Mouse (Mus musculus): ENCODE measurements around the gene Sos2. TPM values are rescaled to one million over a fixed set of nuclear protein-coding genes. Genes with fewer than 3 reads are reported as not detected.

Sos2 gene
- polyA plus RNA-seq, 2 experiments: 13.3 to 34.4 TPM

GRCm38 (mm10) chr12:69582216-69582612, 99.4 kb downstream of the Sos2 start:
- Histone ChIP-seq H3K27ac (replicated peaks; ENCODE audit: low read depth, low read length) (peak overlapping the region; percentile 76), H3K4me1 (ENCODE audit: control insufficient read depth, insufficient read depth, low read length) (peaks cover 12% of the 10 kb centered on the region; the same call in 1 of the 2 replicates), H3K4me2 (replicated peaks; ENCODE audit: low read depth, low read length, severe bottlenecking) (peak overlapping the region; percentile 62), H3K4me3 (replicated peaks; ENCODE audit: low read length) (peak overlapping the region; percentile 88), H3K27me3 (ENCODE audit: control insufficient read depth, insufficient read depth, low read length) (no peaks in the 10 kb centered on the region), H3K9ac (ENCODE audit: low read depth, low read length, severe bottlenecking) (peak overlapping the region; percentile 90), H3K9me3 (ENCODE audit: control insufficient read depth, low read length) (no peaks in the 10 kb centered on the region), H3K36me3 (ENCODE audit: control insufficient read depth, insufficient read depth, low read length) (peaks cover 55% of the 10 kb centered on the region)
- 17% methylated on average over 9 of the region's 9 CpGs for WGBS
- DNase-seq (ENCODE audit: low spot score) (no peak), ATAC-seq (ENCODE audit: low FRiP score, low read depth) (no peak)
- no peak for TF ChIP-seq POLR2A (IDR thresholded peaks at IDR 0.05; ENCODE audit: borderline replicate concordance, extremely low read depth, insufficient read depth, insufficient read length)

GRCm38 (mm10) chr12:69579623-69580022, 102.0 kb downstream of the Sos2 start:
- TF ChIP-seq POLR2A (IDR thresholded peaks at IDR 0.05; ENCODE audit: borderline replicate concordance, extremely low read depth, insufficient read depth, insufficient read length): no peak
- Histone ChIP-seq H3K4me1 (ENCODE audit: control insufficient read depth, insufficient read depth, low read length) (peaks cover 12% of the 10 kb centered on the region; the same call in 1 of the 2 replicates), H3K27ac (replicated peaks; ENCODE audit: low read depth, low read length) (no peak overlapping the region), H3K4me3 (replicated peaks; ENCODE audit: low read length) (no peak overlapping the region), H3K9ac (ENCODE audit: low read depth, low read length, severe bottlenecking) (no peak overlapping the region), H3K9me3 (ENCODE audit: control insufficient read depth, low read length) (no peaks in the 10 kb centered on the region), H3K36me3 (ENCODE audit: control insufficient read depth, insufficient read depth, low read length) (peaks cover 46% of the 10 kb centered on the region), H3K27me3 (ENCODE audit: control insufficient read depth, insufficient read depth, low read length) (no peaks in the 10 kb centered on the region), H3K4me2 (replicated peaks; ENCODE audit: low read depth, low read length, severe bottlenecking) (no peak overlapping the region)
- DNase-seq (ENCODE audit: low spot score): no peak
- ATAC-seq (ENCODE audit: low FRiP score, low read depth): no peak
- 96% methylated on average over 5 of the region's 5 CpGs for WGBS

- Histone ChIP-seq H3K4me1 (ENCODE audit: control insufficient read depth, insufficient read depth, low read length) (peaks cover 8% of the 10 kb centered on the region; the same call in 1 of the 2 replicates), H3K4me2 (replicated peaks; ENCODE audit: low read depth, low read length, severe bottlenecking) (no peak overlapping the region), H3K4me3 (replicated peaks; ENCODE audit: low read length) (no peak overlapping the region), H3K9ac (ENCODE audit: low read depth, low read length, severe bottlenecking) (no peak overlapping the region), H3K27me3 (ENCODE audit: control insufficient read depth, insufficient read depth, low read length) (no peaks in the 10 kb centered on the region), H3K9me3 (ENCODE audit: control insufficient read depth, low read length) (no peaks in the 10 kb centered on the region), H3K36me3 (ENCODE audit: control insufficient read depth, insufficient read depth, low read length) (peaks cover 42% of the 10 kb centered on the region), H3K27ac (replicated peaks; ENCODE audit: low read depth, low read length) (no peak overlapping the region)
- DNase-seq (ENCODE audit: low spot score) (no peak), ATAC-seq (ENCODE audit: low FRiP score, low read depth) (no peak)
- no peak for TF ChIP-seq POLR2A (IDR thresholded peaks at IDR 0.05; ENCODE audit: borderline replicate concordance, extremely low read depth, insufficient read depth, insufficient read length)
- WGBS: 78% methylated on average over 9 of the region's 9 CpGs
Observed at GRCm38 (mm10) chr12:69576120-69576627, 105.5 kb downstream of the Sos2 start.

- Histone ChIP-seq H3K9me3 (ENCODE audit: control insufficient read depth, low read length) (no peaks in the 10 kb centered on the region), H3K4me2 (replicated peaks; ENCODE audit: low read depth, low read length, severe bottlenecking) (peak overlapping the region; percentile 50), H3K27me3 (ENCODE audit: control insufficient read depth, insufficient read depth, low read length) (no peaks in the 10 kb centered on the region), H3K4me1 (ENCODE audit: control insufficient read depth, insufficient read depth, low read length) (peaks cover 4% of the 10 kb centered on the region; the same call in 1 of the 2 replicates), H3K9ac (ENCODE audit: low read depth, low read length, severe bottlenecking) (peak overlapping the region; percentile 22), H3K36me3 (ENCODE audit: control insufficient read depth, insufficient read depth, low read length) (peaks cover 29% of the 10 kb centered on the region), H3K4me3 (replicated peaks; ENCODE audit: low read length) (peak overlapping the region; percentile 29), H3K27ac (replicated peaks; ENCODE audit: low read depth, low read length) (peak overlapping the region; percentile 16; the same call in 1 of the 2 replicates)
- DNase-seq (ENCODE audit: low spot score): peak; percentile 98
- 12% methylated on average over 17 of the region's 17 CpGs for WGBS
- peak; percentile 78 for ATAC-seq (ENCODE audit: low FRiP score, low read depth)
- TF ChIP-seq POLR2A (IDR thresholded peaks at IDR 0.05; ENCODE audit: borderline replicate concordance, extremely low read depth, insufficient read depth, insufficient read length): no peak
Observed at GRCm38 (mm10) chr12:69573916-69574881, 107.5 kb downstream of the Sos2 start.

GRCm38 (mm10) chr12:69573271-69573670, 108.4 kb downstream of the Sos2 start:
- Histone ChIP-seq H3K36me3 (ENCODE audit: control insufficient read depth, insufficient read depth, low read length) (peaks cover 19% of the 10 kb centered on the region), H3K9me3 (ENCODE audit: control insufficient read depth, low read length) (no peaks in the 10 kb centered on the region), H3K27ac (replicated peaks; ENCODE audit: low read depth, low read length) (no peak overlapping the region), H3K4me2 (replicated peaks; ENCODE audit: low read depth, low read length, severe bottlenecking) (no peak overlapping the region), H3K9ac (ENCODE audit: low read depth, low read length, severe bottlenecking) (no peak overlapping the region), H3K27me3 (ENCODE audit: control insufficient read depth, insufficient read depth, low read length) (no peaks in the 10 kb centered on the region), H3K4me3 (replicated peaks; ENCODE audit: low read length) (no peak overlapping the region), H3K4me1 (ENCODE audit: control insufficient read depth, insufficient read depth, low read length) (peaks cover 4% of the 10 kb centered on the region; the same call in 1 of the 2 replicates)
- ATAC-seq (ENCODE audit: low FRiP score, low read depth) (no peak), DNase-seq (ENCODE audit: low spot score) (no peak)
- 93% methylated on average over 8 of the region's 8 CpGs for WGBS
- no peak for TF ChIP-seq POLR2A (IDR thresholded peaks at IDR 0.05; ENCODE audit: borderline replicate concordance, extremely low read depth, insufficient read depth, insufficient read length)

All from limb, embryonic 14.5 days (tissue).